Mouse (Mus musculus) neural tube, embryonic 15.5 days (tissue): ENCODE measurements around the gene Manbal. TPM values are rescaled to one million over a fixed set of nuclear protein-coding genes. Genes with fewer than 3 reads are reported as not detected.
A peak's percentile ranks its signal among the peaks of the same experiment; 100 is the strongest.

Experiments
- ATAC-seq: fragments of 200-750 bp; cut with Nextera tagmentation; 2 replicates; pipeline ENCODE4 v1.8.0; 2017; ENCODE audit warnings: mild to moderate bottlenecking, moderate TSS enrichment, moderate library complexity; ENCODE audit not compliant: low FRiP score
- H3K27ac ChIP-seq: fragments of 300-500 bp; sonication (generic); replicated peaks from 2 replicates; pipeline ENCODE4 v1.5.1; 2015; ENCODE audit warnings: mild to moderate bottlenecking, inconsistent platforms
- H3K27me3 ChIP-seq: fragments of 300-500 bp; sonication (generic); replicated peaks from 2 replicates; pipeline ENCODE4 v1.6.1; 2015; ENCODE audit warnings: inconsistent platforms
- H3K36me3 ChIP-seq: fragments of 300-500 bp; sonication (generic); 2 replicates; pipeline ENCODE4 v1.6.1; 2015; ENCODE audit warnings: inconsistent platforms
- H3K4me1 ChIP-seq: fragments of 300-500 bp; sonication (generic); 2 replicates; pipeline ENCODE4 v1.6.1; 2015; ENCODE audit warnings: inconsistent platforms
- H3K4me2 ChIP-seq: fragments of 300-500 bp; sonication (generic); 2 replicates; pipeline ENCODE4 v1.6.1; 2015; ENCODE audit warnings: inconsistent platforms, mild to moderate bottlenecking, moderate library complexity
- H3K4me3 ChIP-seq: fragments of 300-500 bp; sonication (generic); replicated peaks from 2 replicates; pipeline ENCODE4 v1.5.1; 2015; ENCODE audit warnings: mild to moderate bottlenecking, inconsistent platforms
- H3K9ac ChIP-seq: fragments of 300-500 bp; sonication (generic); replicated peaks from 2 replicates; pipeline ENCODE4 v1.6.1; 2015; ENCODE audit warnings: mild to moderate bottlenecking, inconsistent platforms
- H3K9me3 ChIP-seq: fragments of 300-500 bp; sonication (generic); replicated peaks from 2 replicates; pipeline ENCODE4 v1.6.1; 2016; ENCODE audit warnings: inconsistent platforms
- WGBS: fragments of 180-500 bp; shearing (Covaris S2); methylation state at CpG from one replicate; pipeline ENCODE4 v1.1.7; 2015; ENCODE audit warnings: mixed read lengths; 5-methylcytosine and 5-hydroxymethylcytosine counted together
- polyA plus RNA-seq: library from polyadenylated mRNA; unstranded; fragments of >200 nt; fragmentation: Nextera tagmentation; extraction: Ambion mirVana; gene quantifications from 2 replicates; pipeline ENCODE4 v1.2.1, GENCODE M21; 2015

The Manbal gene
- polyA plus RNA-seq, 1 experiment from 2014 or later, result 112 TPM

- Histone ChIP-seq H3K4me1 (peaks cover 48% of the 10 kb centered on the region), H3K9ac (0 out of 2 replicates have a peak overlapping the region, but pooled peaks have one; percentile 15), H3K4me3 (no peak overlapping the region), H3K9me3 (no peaks in the 10 kb centered on the region), H3K36me3 (no peaks in the 10 kb centered on the region), H3K27ac (peak overlapping the region; percentile 81), H3K27me3 (no peaks in the 10 kb centered on the region), H3K4me2 (no peak overlapping the region)
- 40% methylated on average over 11 of the region's 11 CpGs for WGBS
- ATAC-seq, result peak; percentile 53; the same call in 1 of the 2 replicates
Measured at GRCm38 (mm10) chr2:157341554-157342270, 25.7 kb upstream of the Manbal start.

- no peaks in the 10 kb centered on the region for H3K36me3 ChIP-seq
- ATAC-seq, result no peak
- peak overlapping the region; percentile 76 for H3K27ac ChIP-seq
- H3K9ac ChIP-seq, result 0 out of 2 replicates have a peak overlapping the region, but pooled peaks have one; percentile 15
- no peak overlapping the region for H3K4me2 ChIP-seq
- no peaks in the 10 kb centered on the region for H3K9me3 ChIP-seq
- no peaks in the 10 kb centered on the region for H3K27me3 ChIP-seq
- 38% methylated on average over 5 of the region's 5 CpGs for WGBS
- peaks cover 53% of the 10 kb centered on the region for H3K4me1 ChIP-seq
- no peak overlapping the region for H3K4me3 ChIP-seq
Measured at GRCm38 (mm10) chr2:157342328-157342926, 25.0 kb upstream of the Manbal start.

- Histone ChIP-seq H3K4me2 (no peak overlapping the region), H3K9me3 (no peaks in the 10 kb centered on the region), H3K4me3 (no peak overlapping the region), H3K27ac (peak overlapping the region; percentile 76; the same call in 1 of the 2 replicates), H3K36me3 (no peaks in the 10 kb centered on the region), H3K9ac (0 out of 2 replicates have a peak overlapping the region, but pooled peaks have one; percentile 14), H3K27me3 (no peaks in the 10 kb centered on the region), H3K4me1 (peaks cover 61% of the 10 kb centered on the region)
- no peak for ATAC-seq
- 49% methylated on average over 6 of the region's 6 CpGs for WGBS
Measured at GRCm38 (mm10) chr2:157343337-157343736, 24.1 kb upstream of the Manbal start.

GRCm38 (mm10) chr2:157347361-157348159 is 19.8 kb upstream of the Manbal start, which contains the start of gene Ghrh:
Gene Ghrh (minus strand): TSS chr2:157347506.
- Histone ChIP-seq H3K4me3 (no peak within 1 kb of the TSS), H3K9ac (peak within 1 kb of the TSS; percentile 36), H3K27ac (peak within 1 kb of the TSS; percentile 91), H3K27me3 (no peaks in the 10 kb centered on the region), H3K4me2 (peak within 1 kb of the TSS; percentile 27), H3K4me1 (peaks cover 51% of the 10 kb centered on the region), H3K36me3 (no peaks in the 10 kb centered on the region), H3K9me3 (no peaks in the 10 kb centered on the region)
- peak; percentile 70 for ATAC-seq
- WGBS, result 28% methylated on average over 26 of the region's 26 CpGs

- no peak overlapping the region for H3K4me3 ChIP-seq
- H3K4me2 ChIP-seq, result peak overlapping the region; percentile 36
- H3K9me3 ChIP-seq, result no peaks in the 10 kb centered on the region
- H3K4me1 ChIP-seq, result peaks cover 44% of the 10 kb centered on the region
- 41% methylated on average over 12 of the region's 12 CpGs for WGBS
- H3K9ac ChIP-seq, result peak overlapping the region; percentile 14; the same call in 1 of the 2 replicates
- peak; percentile 39; the same call in 1 of the 2 replicates for ATAC-seq
- H3K36me3 ChIP-seq, result no peaks in the 10 kb centered on the region
- H3K27ac ChIP-seq, result peak overlapping the region; percentile 91
- H3K27me3 ChIP-seq, result no peaks in the 10 kb centered on the region
Measured at GRCm38 (mm10) chr2:157349121-157349778, 18.1 kb upstream of the Manbal start.

- Histone ChIP-seq H3K4me2 (no peak overlapping the region), H3K27ac (0 out of 2 replicates have a peak overlapping the region, but pooled peaks have one; percentile 23), H3K4me3 (no peak overlapping the region), H3K36me3 (no peaks in the 10 kb centered on the region), H3K9ac (no peak overlapping the region), H3K4me1 (peaks cover 29% of the 10 kb centered on the region), H3K9me3 (no peaks in the 10 kb centered on the region), H3K27me3 (no peaks in the 10 kb centered on the region)
- 83% methylated on average over 4 of the region's 4 CpGs for WGBS
- ATAC-seq, result no peak
Measured at GRCm38 (mm10) chr2:157353183-157353582, 14.2 kb upstream of the Manbal start.

GRCm38 (mm10) chr2:157354106-157354505 is 13.3 kb upstream of the Manbal start:
- Histone ChIP-seq H3K36me3 (no peaks in the 10 kb centered on the region), H3K27ac (peak overlapping the region; percentile 23; the same call in 1 of the 2 replicates), H3K9ac (no peak overlapping the region), H3K27me3 (no peaks in the 10 kb centered on the region), H3K9me3 (no peaks in the 10 kb centered on the region), H3K4me3 (no peak overlapping the region), H3K4me2 (no peak overlapping the region), H3K4me1 (peaks cover 20% of the 10 kb centered on the region)
- no peak for ATAC-seq
- 49% methylated on average over 3 of the region's 3 CpGs for whole genome bisulfite sequencing

GRCm38 (mm10) chr2:157360028-157360427 is 7.4 kb upstream of the Manbal start:
- ATAC-seq, result no peak
- Histone ChIP-seq H3K27ac (no peak overlapping the region), H3K4me1 (no peaks in the 10 kb centered on the region), H3K36me3 (no peaks in the 10 kb centered on the region), H3K4me2 (no peak overlapping the region), H3K9me3 (no peaks in the 10 kb centered on the region), H3K9ac (no peak overlapping the region), H3K4me3 (no peak overlapping the region), H3K27me3 (no peaks in the 10 kb centered on the region)
- 88% methylated on average over 5 of the region's 5 CpGs for WGBS

- H3K4me3 ChIP-seq, result no peak overlapping the region
- no peak for ATAC-seq
- peaks cover 10% of the 10 kb centered on the region for H3K4me1 ChIP-seq
- no peaks in the 10 kb centered on the region for H3K9me3 ChIP-seq
- 94% methylated on average over 3 of the region's 3 CpGs for WGBS
- H3K27ac ChIP-seq, result no peak overlapping the region
- H3K4me2 ChIP-seq, result no peak overlapping the region
- H3K9ac ChIP-seq, result no peak overlapping the region
- H3K27me3 ChIP-seq, result no peaks in the 10 kb centered on the region
- H3K36me3 ChIP-seq, result no peaks in the 10 kb centered on the region
Measured at GRCm38 (mm10) chr2:157363031-157363430, 4.4 kb upstream of the Manbal start.

- 0 out of 2 replicates have a peak overlapping the region, but pooled peaks have one; percentile 86 for H3K9ac ChIP-seq
- WGBS, result 87% methylated on average over 9 of the region's 9 CpGs
Measured at GRCm38 (mm10) chr2:157366762-157367161, 632 bp upstream of the Manbal start.

GRCm38 (mm10) chr2:157367991-157368390 is 597 bp downstream of the Manbal start:
- H3K4me1 ChIP-seq, result peaks cover 36% of the 10 kb centered on the region
- H3K36me3 ChIP-seq, result no peaks in the 10 kb centered on the region
- H3K4me2 ChIP-seq, result peak overlapping the region; percentile 80
- no peaks in the 10 kb centered on the region for H3K9me3 ChIP-seq
- peak overlapping the region; percentile 92 for H3K27ac ChIP-seq
- H3K4me3 ChIP-seq, result peak overlapping the region; percentile 82
- peak; percentile 58 for ATAC-seq
- no peaks in the 10 kb centered on the region for H3K27me3 ChIP-seq
- WGBS, result 5% methylated on average over 13 of the region's 13 CpGs
- peak overlapping the region; percentile 86 for H3K9ac ChIP-seq

More at GRCm38 (mm10) chr2:157366762-157367161, 632 bp upstream of the Manbal start:
- peak overlapping the region; percentile 80 for H3K4me2 ChIP-seq
- no peaks in the 10 kb centered on the region for H3K27me3 ChIP-seq
- H3K9me3 ChIP-seq, result no peaks in the 10 kb centered on the region
- no peak for ATAC-seq
- H3K36me3 ChIP-seq, result no peaks in the 10 kb centered on the region
- peak overlapping the region; percentile 82; the same call in 1 of the 2 replicates for H3K4me3 ChIP-seq
- peaks cover 32% of the 10 kb centered on the region for H3K4me1 ChIP-seq
- peak overlapping the region; percentile 92; the same call in 1 of the 2 replicates for H3K27ac ChIP-seq
